Mouse (Mus musculus) hematopoietic stem cell, adult 5-6 weeks (primary cell): ENCODE measurements around the gene Lmtk2. TPM values are rescaled to one million over a fixed set of nuclear protein-coding genes. Genes with fewer than 3 reads are reported as not detected.

Experiments used
- ATAC-seq, 2 experiments: fragments of 125-278 bp in 1 of 2; replicated peaks in 1 of 2; 2 replicates each; pipeline ENCODE4 v1.8.0; 2016 to 2017; ENCODE audit warnings: inconsistent platforms in 2 of 2, mild to moderate bottlenecking in 2 of 2, moderate number of reproducible peaks in 2 of 2, low read depth in 1 of 2, moderate TSS enrichment in 1 of 2; ENCODE audit not compliant: low FRiP score in 2 of 2, poor library complexity in 2 of 2, severe bottlenecking in 2 of 2, insufficient read depth in 1 of 2, low TSS enrichment in 1 of 2
- total RNA-seq: library from RNA; stranded (forward); fragments of 172-1452, 232-1000 nt; gene quantifications from 2 replicates; pipeline ENCODE4 v1.2.3, GENCODE M21; 2017

Gene Lmtk2
- total RNA-seq, 1 experiment from 2014 or later, result 13.7 TPM

GRCm38 (mm10) chr5:144189950-144190583, 89.8 kb downstream of the Lmtk2 start, which contains the start of gene Bhlha15:
TSS of gene Bhlha15 (plus strand) at chr5:144190286.
- ATAC-seq, result peak; percentile 63 to 67

GRCm38 (mm10) chr5:144191026-144191425, 90.8 kb downstream of the Lmtk2 start:
- no peak for ATAC-seq

- no peak for ATAC-seq
These were observed 92.4 kb downstream of the Lmtk2 start for GRCm38 (mm10) chr5:144192673-144193072.

GRCm38 (mm10) chr5:144194416-144194815, 94.2 kb downstream of the Lmtk2 start:
- ATAC-seq, result no peak

GRCm38 (mm10) chr5:144195567-144195966, 95.3 kb downstream of the Lmtk2 start:
- ATAC-seq, result no peak

GRCm38 (mm10) chr5:144200616-144201015, 100.4 kb downstream of the Lmtk2 start:
- ATAC-seq, result no peak

- no peak for ATAC-seq
These were observed 102.2 kb downstream of the Lmtk2 start for GRCm38 (mm10) chr5:144202430-144202829.

- ATAC-seq, result no peak
These were observed 103.2 kb downstream of the Lmtk2 start for GRCm38 (mm10) chr5:144203398-144203959.

- no peak for ATAC-seq
These were observed 104.1 kb downstream of the Lmtk2 start for GRCm38 (mm10) chr5:144204303-144204702.

- no peak for ATAC-seq
These were observed 104.7 kb downstream of the Lmtk2 start for GRCm38 (mm10) chr5:144204911-144205310.

- no peak for ATAC-seq
These were observed 105.8 kb downstream of the Lmtk2 start for GRCm38 (mm10) chr5:144206069-144206468.

- ATAC-seq, result no peak
These were observed 107.2 kb downstream of the Lmtk2 start for GRCm38 (mm10) chr5:144207478-144207877.

- ATAC-seq, result peak; percentile 62 to 70
These were observed 114.2 kb downstream of the Lmtk2 start for GRCm38 (mm10) chr5:144214453-144214852.

- ATAC-seq, result peak in 1 of 2 experiments; percentile 14; a peak in 1 of 4 replicates
These were observed 115.8 kb downstream of the Lmtk2 start for GRCm38 (mm10) chr5:144215992-144216391.

- no peak for ATAC-seq
These were observed 117.8 kb downstream of the Lmtk2 start for GRCm38 (mm10) chr5:144218061-144218460.

- ATAC-seq, result no peak
These were observed 119.1 kb downstream of the Lmtk2 start for GRCm38 (mm10) chr5:144219306-144219705.

- no peak for ATAC-seq
These were observed 119.7 kb downstream of the Lmtk2 start for GRCm38 (mm10) chr5:144219936-144220335.

- ATAC-seq, result peak; percentile 54 to 66
These were observed 121.1 kb downstream of the Lmtk2 start for GRCm38 (mm10) chr5:144221305-144221704.
